Mouse (Mus musculus): ENCODE results near the gene M1ap. TPM values are rescaled to one million over a fixed set of nuclear protein-coding genes. Genes with fewer than 3 reads are reported as not detected.
A peak's percentile ranks its signal among the peaks of the same experiment; 100 is the strongest.

M1ap gene
- total and polyA plus RNA-seq, 3 experiments: 2.4 to 6.4 (median 3.9) TPM

GRCm38 (mm10) chr6:83004309-83004708, 57.6 kb downstream of the M1ap start:
- no peaks in the 10 kb centered on the region for H3K27me3 ChIP-seq (replicated peaks)
- peaks cover 17 to 40% of the 10 kb centered on the region in 2 experiments for H3K4me1 ChIP-seq (ENCODE audit: control insufficient read depth in 1 of 2, insufficient read depth in 2 of 2)
- H3K79me2 ChIP-seq (replicated peaks; ENCODE audit: control insufficient read depth, extremely low read depth, insufficient read depth, poor library complexity, severe bottlenecking): no peaks in the 10 kb centered on the region; the same call in 1 of the 2 replicates
- dilution Hi-C loops (cut with MboI; ENCODE audit: extremely low pct_ligation_motif_present, extremely low pct_unique_long_range_greater_than_20kb, low sequenced_read_pairs): no loop called here
- peak overlapping the region; percentile 96 for H3K4me2 ChIP-seq (ENCODE audit: insufficient read depth, low read depth, poor library complexity, severe bottlenecking)
- no peak for DNase-seq (ENCODE audit: extremely low read depth)
- H3K27ac ChIP-seq (ENCODE audit: insufficient read depth, low read depth): peak overlapping the region; percentile 76
- in situ Hi-C loops (cut with MboI; ENCODE audit: low pct_ligation_motif_present, low pct_unique_long_range_greater_than_20kb, low sequenced_read_pairs): no loop called here
- H3K9me3 ChIP-seq (replicated peaks; ENCODE audit: low read length): no peaks in the 10 kb centered on the region
- H3K36me3 ChIP-seq (replicated peaks in 1 of 2; ENCODE audit: control insufficient read depth in 1 of 2, insufficient read depth in 1 of 2, low read length in 1 of 2): peaks cover 0 to 2% of the 10 kb centered on the region in 2 experiments
- H3K4me3 ChIP-seq (replicated peaks in 1 of 3; ENCODE audit: low read depth in 2 of 3, low read length in 2 of 3, poor library complexity in 1 of 3): peak overlapping the region; percentile 48 to 60 (median 54)
- TF ChIP-seq CHD2 (IDR thresholded peaks at IDR 0.05; ENCODE audit: low read length): no peak
- peak; percentile 58; the same call in 1 of the 2 replicates for TF ChIP-seq MYC (IDR thresholded peaks at IDR 0.05; ENCODE audit: low read depth, low read length)
- no peak for TF ChIP-seq NELFE (IDR thresholded peaks at IDR 0.05; ENCODE audit: low read depth, low read length)
- TF ChIP-seq CTCF (conservative IDR thresholded peaks at IDR 0.05 in 1 of 2, IDR thresholded peaks at IDR 0.05 in 1 of 2; ENCODE audit: low read depth in 2 of 2, low read length in 2 of 2): no peak
- TF ChIP-seq POLR2A (IDR thresholded peaks at IDR 0.05; ENCODE audit: low read depth, low read length): no peak
- TF ChIP-seq RCOR1 (conservative IDR thresholded peaks at IDR 0.05; ENCODE audit: low read depth, low read length): no peak
- peak; percentile 15; the same call in 1 of the 2 replicates for TF ChIP-seq MXI1 (IDR thresholded peaks at IDR 0.05; ENCODE audit: low read depth, low read length)
- no peak for TF ChIP-seq ZMIZ1 (IDR thresholded peaks at IDR 0.05; ENCODE audit: low read depth, low read length)
- TF ChIP-seq SMC3 (IDR thresholded peaks at IDR 0.05; ENCODE audit: low read depth, low read length): no peak
- TF ChIP-seq E2F4 (IDR thresholded peaks at IDR 0.05; ENCODE audit: insufficient replicate concordance, low read depth, low read length): no peak
- TF ChIP-seq MAX (IDR thresholded peaks at IDR 0.05; ENCODE audit: low read length): peak; percentile 52
- no peak for TF ChIP-seq GABPA (IDR thresholded peaks at IDR 0.05; ENCODE audit: insufficient replicate concordance, low read depth, low read length)
- H3K9ac ChIP-seq (ENCODE audit: insufficient read depth, low read depth): peak overlapping the region; percentile 92

- H3K4me3 ChIP-seq (replicated peaks in 1 of 3; ENCODE audit: low read depth in 2 of 3, low read length in 2 of 3, poor library complexity in 1 of 3): peak overlapping the region; percentile 48 to 60 (median 54)
- H3K79me2 ChIP-seq (replicated peaks; ENCODE audit: control insufficient read depth, extremely low read depth, insufficient read depth, poor library complexity, severe bottlenecking): no peaks in the 10 kb centered on the region; the same call in 1 of the 2 replicates
- peaks cover 17 to 44% of the 10 kb centered on the region in 2 experiments for H3K4me1 ChIP-seq (ENCODE audit: control insufficient read depth in 1 of 2, insufficient read depth in 2 of 2)
- H3K4me2 ChIP-seq (ENCODE audit: insufficient read depth, low read depth, poor library complexity, severe bottlenecking): peak overlapping the region; percentile 96
- DNase-seq (ENCODE audit: extremely low read depth): peak; percentile 88
- no peaks in the 10 kb centered on the region for H3K9me3 ChIP-seq (replicated peaks; ENCODE audit: low read length)
- peaks cover 0 to 2% of the 10 kb centered on the region in 2 experiments for H3K36me3 ChIP-seq (replicated peaks in 1 of 2; ENCODE audit: control insufficient read depth in 1 of 2, insufficient read depth in 1 of 2, low read length in 1 of 2)
- dilution Hi-C loops (cut with MboI; ENCODE audit: extremely low pct_ligation_motif_present, extremely low pct_unique_long_range_greater_than_20kb, low sequenced_read_pairs) (no loop called here), in situ Hi-C loops (cut with MboI; ENCODE audit: low pct_ligation_motif_present, low pct_unique_long_range_greater_than_20kb, low sequenced_read_pairs) (loop anchor here (5.0 kb wide), 1 partner anchor 37 kb away; no protein-coding TSS in a partner anchor)
- H3K9ac ChIP-seq (ENCODE audit: insufficient read depth, low read depth): peak overlapping the region; percentile 92
- H3K27me3 ChIP-seq (replicated peaks): no peaks in the 10 kb centered on the region
- peak overlapping the region; percentile 69 for H3K27ac ChIP-seq (ENCODE audit: insufficient read depth, low read depth)
- no peak for TF ChIP-seq ZMIZ1 (IDR thresholded peaks at IDR 0.05; ENCODE audit: low read depth, low read length)
- TF ChIP-seq HCFC1 (IDR thresholded peaks at IDR 0.05; ENCODE audit: low read depth, low read length): peak; percentile 51; the same call in 1 of the 2 replicates
- no peak for TF ChIP-seq POLR2AphosphoS2 (IDR thresholded peaks at IDR 0.05; ENCODE audit: low read depth, low read length)
- TF ChIP-seq NRF1 (IDR thresholded peaks at IDR 0.05; ENCODE audit: low read depth, low read length): no peak
- peak; percentile 93 for TF ChIP-seq ETS1 (conservative IDR thresholded peaks at IDR 0.05; ENCODE audit: low read depth, low read length)
- peak; percentile 67 for TF ChIP-seq POLR2A (IDR thresholded peaks at IDR 0.05; ENCODE audit: low read depth, low read length)
- TF ChIP-seq E2F4 (IDR thresholded peaks at IDR 0.05; ENCODE audit: insufficient replicate concordance, low read depth, low read length): no peak
- TF ChIP-seq MAFK (IDR thresholded peaks at IDR 0.05; ENCODE audit: insufficient replicate concordance, low read length): no peak
- TF ChIP-seq MXI1 (IDR thresholded peaks at IDR 0.05; ENCODE audit: low read depth, low read length): no peak; the same call in 1 of the 2 replicates
- TF ChIP-seq ZKSCAN1 (IDR thresholded peaks at IDR 0.05; ENCODE audit: borderline replicate concordance, low read depth, low read length): no peak
- peak; percentile 59; the same call in 1 of the 2 replicates for TF ChIP-seq SIN3A (IDR thresholded peaks at IDR 0.05; ENCODE audit: low read length)
- TF ChIP-seq JUN (IDR thresholded peaks at IDR 0.05; ENCODE audit: insufficient read depth, low read depth, low read length): no peak
- TF ChIP-seq BHLHE40 (IDR thresholded peaks at IDR 0.05; ENCODE audit: low read depth, low read length): peak; percentile 97
- TF ChIP-seq MAX (IDR thresholded peaks at IDR 0.05; ENCODE audit: low read length): peak; percentile 96
- peak; percentile 83; the same call in 1 of the 2 replicates for TF ChIP-seq TBP (conservative IDR thresholded peaks at IDR 0.05; ENCODE audit: low read depth, low read length)
- peak; percentile 93 for TF ChIP-seq MYC (IDR thresholded peaks at IDR 0.05; ENCODE audit: low read depth, low read length)
- no peak; the same call in 1 of the 2 replicates for TF ChIP-seq NELFE (IDR thresholded peaks at IDR 0.05; ENCODE audit: low read depth, low read length)
- peak; percentile 61 for TF ChIP-seq IRF4 (IDR thresholded peaks at IDR 0.05; ENCODE audit: low read depth, low read length)
- TF ChIP-seq EP300 (IDR thresholded peaks at IDR 0.05; ENCODE audit: low read length): peak; percentile 44
- TF ChIP-seq CHD2 (IDR thresholded peaks at IDR 0.05; ENCODE audit: low read length): no peak
- TF ChIP-seq SMC3 (IDR thresholded peaks at IDR 0.05; ENCODE audit: low read depth, low read length): peak; percentile 8; the same call in 1 of the 2 replicates
- peak; percentile 97 for TF ChIP-seq MEF2A (IDR thresholded peaks at IDR 0.05; ENCODE audit: borderline replicate concordance, low read depth, low read length)
- TF ChIP-seq ELF1 (IDR thresholded peaks at IDR 0.05; ENCODE audit: low read depth, low read length): peak; percentile 88
- TF ChIP-seq CTCF (conservative IDR thresholded peaks at IDR 0.05 in 1 of 2, IDR thresholded peaks at IDR 0.05 in 1 of 2; ENCODE audit: low read depth in 2 of 2, low read length in 2 of 2): peak in 1 of 2 experiments; percentile 11; a peak in 1 of 4 replicates
- TF ChIP-seq PAX5 (IDR thresholded peaks at IDR 0.05; ENCODE audit: low read length): no peak
- no peak; the same call in 1 of the 2 replicates for TF ChIP-seq RAD21 (IDR thresholded peaks at IDR 0.05; ENCODE audit: low read depth, low read length)
- no peak for TF ChIP-seq GABPA (IDR thresholded peaks at IDR 0.05; ENCODE audit: insufficient replicate concordance, low read depth, low read length)
- peak; percentile 86 for TF ChIP-seq USF1 (IDR thresholded peaks at IDR 0.05; ENCODE audit: low read depth, low read length)
These were observed 58.2 kb downstream of the M1ap start for GRCm38 (mm10) chr6:83004872-83005271.

All from CH12.LX (cell line).